19 mouse cellular contexts compared by ENCODE assay signal in the genomic region with DNA sequence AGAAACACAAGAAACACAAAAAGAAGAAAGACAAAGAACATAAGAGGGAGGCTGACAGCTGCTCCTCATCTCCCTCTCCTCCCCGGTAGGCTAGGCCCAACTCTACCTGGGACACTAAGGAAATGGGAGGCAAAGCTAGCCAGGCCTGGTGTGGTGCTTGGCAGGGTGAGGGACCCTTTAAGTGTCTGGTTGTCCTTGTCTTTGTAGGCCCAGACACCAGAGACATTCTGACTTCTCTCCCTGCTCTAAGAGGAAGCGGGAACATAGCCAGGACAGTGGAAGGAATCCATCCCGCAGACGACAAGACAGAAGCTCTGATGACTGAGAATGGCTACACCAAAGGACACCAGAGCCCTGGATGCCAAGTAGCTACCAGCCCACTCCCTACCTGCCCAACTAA. TPM values are rescaled to one million over a fixed set of nuclear protein-coding genes. Genes with fewer than 3 reads are reported as not detected.
DNase-seq lines count a peak whose midpoint lies in the region; ATAC-seq and TF ChIP-seq lines count a peak whose summit lies in the region.
"Had no signal": no experiment of that assay in that cellular context is flagged by ENCODE, and none has a peak within 500 bp of the region (broad histone marks: within the 10 kb centered on the region; RNA-seq: fewer than 3 reads in every experiment).

No protein-coding gene starts in this region.

- H3K79me2 ChIP-seq in myocyte (ENCODE audit: control insufficient read depth, insufficient read depth) = peaks cover 33% of the 10 kb centered on the region

- no peak overlapping the region for H3K27ac ChIP-seq in limb, embryonic 12.5 days
- H3K27ac ChIP-seq in limb, embryonic 10.5 days = no peak overlapping the region
- H3K27ac ChIP-seq in intestine, embryonic 14.5 days (ENCODE audit: low read depth) = 0 out of 2 replicates have a peak overlapping the region, but pooled peaks have one; percentile 19
- H3K27ac ChIP-seq: liver, embryonic 14.5 days had no signal

- H3K4me1 ChIP-seq in limb, embryonic 12.5 days (replicated peaks) = peaks cover 11% of the 10 kb centered on the region
- peaks cover 25% of the 10 kb centered on the region for H3K4me1 ChIP-seq in limb, embryonic 10.5 days
- H3K4me1 ChIP-seq in G1E (ENCODE audit: insufficient read depth, low read depth, low read length) = peaks cover 59% of the 10 kb centered on the region
- H3K4me1 ChIP-seq in intestine, embryonic 14.5 days (replicated peaks; ENCODE audit: control insufficient read depth, insufficient read depth, low read length) = peaks cover 10% of the 10 kb centered on the region; the same call in 1 of the 2 replicates

- no peak overlapping the region for H3K4me3 ChIP-seq in limb, embryonic 12.5 days (replicated peaks)
- no peak overlapping the region for H3K4me3 ChIP-seq in limb, embryonic 10.5 days
- peak overlapping the region; percentile 20; the same call in 1 of the 2 replicates for H3K4me3 ChIP-seq in G1E (ENCODE audit: low read depth, low read length)
- H3K4me3 ChIP-seq in intestine, embryonic 14.5 days (ENCODE audit: low read depth, low read length) = no peak overlapping the region
- H3K4me3 ChIP-seq in myocyte = no peak overlapping the region

- no peak for TF ChIP-seq CTCF in G1E (IDR thresholded peaks at IDR 0.05; ENCODE audit: low read depth, low read length)

- no peak for TF ChIP-seq POLR2A in myocyte (IDR thresholded peaks at IDR 0.05; ENCODE audit: insufficient read length, low read depth)

- no peaks in the 10 kb centered on the region for H3K9me3 ChIP-seq in limb, embryonic 12.5 days
- no peaks in the 10 kb centered on the region for H3K9me3 ChIP-seq in limb, embryonic 10.5 days (replicated peaks)
- no peaks in the 10 kb centered on the region for H3K9me3 ChIP-seq in G1E (replicated peaks)
- H3K9me3 ChIP-seq in intestine, embryonic 14.5 days (ENCODE audit: control insufficient read depth, low read length) = no peaks in the 10 kb centered on the region
- H3K9me3 ChIP-seq: forebrain, embryonic 10.5 days had no signal

- no peak for ATAC-seq in limb, embryonic 12.5 days (ENCODE audit: insufficient number of reproducible peaks, insufficient read depth, low FRiP score, low TSS enrichment, low read depth)
- no peak for ATAC-seq in G1E (ENCODE audit: extremely low read depth, insufficient number of reproducible peaks, low FRiP score, poor library complexity, severe bottlenecking)
- no peak for ATAC-seq in intestine, embryonic 14.5 days (replicated peaks; ENCODE audit: low FRiP score, low TSS enrichment, low read depth)

- H3K27me3 ChIP-seq in limb, embryonic 12.5 days = no peaks in the 10 kb centered on the region
- no peaks in the 10 kb centered on the region for H3K27me3 ChIP-seq in limb, embryonic 10.5 days (ENCODE audit: low read depth, poor library complexity, severe bottlenecking)
- no peaks in the 10 kb centered on the region for H3K27me3 ChIP-seq in G1E (ENCODE audit: insufficient read depth, low read length)
- no peaks in the 10 kb centered on the region for H3K27me3 ChIP-seq in intestine, embryonic 14.5 days (replicated peaks; ENCODE audit: control insufficient read depth, insufficient read depth, low read length)
- no peaks in the 10 kb centered on the region for H3K27me3 ChIP-seq in myocyte (ENCODE audit: control insufficient read depth, insufficient read depth, insufficient read length)
- H3K27me3 ChIP-seq: CH12.LX had no signal

- peaks cover 73% of the 10 kb centered on the region for H3K36me3 ChIP-seq in limb, embryonic 12.5 days
- peaks cover 85% of the 10 kb centered on the region for H3K36me3 ChIP-seq in limb, embryonic 10.5 days
- H3K36me3 ChIP-seq in G1E (replicated peaks) (peaks cover 79% of the 10 kb centered on the region), myocyte (ENCODE audit: control insufficient read depth, insufficient read depth) (peaks cover 30% of the 10 kb centered on the region)
- peaks cover 64% of the 10 kb centered on the region for H3K36me3 ChIP-seq in intestine, embryonic 14.5 days (ENCODE audit: control insufficient read depth, insufficient read depth, low read length)

- WGBS in limb, embryonic 12.5 days = 86% methylated on average over 4 of the region's 4 CpGs
- WGBS in limb, embryonic 10.5 days = 89% methylated on average over 4 of the region's 4 CpGs
- WGBS in intestine, embryonic 14.5 days = 89% methylated on average over 4 of the region's 4 CpGs

- DNase-seq in limb, embryonic 10.5 days (ENCODE audit: low spot score) = no peak
- DNase-seq in G1E (ENCODE audit: low spot score) = no peak
- DNase-seq in intestine, embryonic 14.5 days (ENCODE audit: low spot score) = no peak
- DNase-seq in lung, postnatal 10 days = no peak
- DNase-seq in urinary bladder, postnatal 10 days (ENCODE audit: low spot score) = no peak
- DNase-seq: heart, adult 18-20 months; heart, postnatal 36 days; kidney, adult 2 months; layer of hippocampus, postnatal 36 days; right cerebral cortex, adult 18-20 months; thymus, adult 18-20 months; thymus, postnatal 4 days had no signal

- H3K4me2 ChIP-seq in limb, embryonic 12.5 days = peak overlapping the region; percentile 90; the same call in 1 of the 2 replicates
- no peak overlapping the region for H3K4me2 ChIP-seq in intestine, embryonic 14.5 days (ENCODE audit: low read length)
- no peak overlapping the region for H3K4me2 ChIP-seq in myocyte (ENCODE audit: low read depth)

- H3ac ChIP-seq in myocyte (ENCODE audit: control insufficient read depth, insufficient read length) = no peak overlapping the region

- no peak overlapping the region for H3K9ac ChIP-seq in limb, embryonic 12.5 days (replicated peaks)
- no peak overlapping the region for H3K9ac ChIP-seq in intestine, embryonic 14.5 days (ENCODE audit: low read length)
- H3K9ac ChIP-seq: liver, embryonic 14.5 days had no signal

TF ChIP-seq in myocyte, 11 proteins besides CTCF, POLR2A, EP300 and RAD21:
- TF ChIP-seq MYOG (IDR thresholded peaks at IDR 0.05; ENCODE audit: control insufficient read depth in 1 of 3, insufficient read depth in 1 of 3, insufficient read length in 2 of 3, low read depth in 2 of 3) (no peak), REST (IDR thresholded peaks at IDR 0.05; ENCODE audit: insufficient read depth, insufficient read length) (no peak), SRF (IDR thresholded peaks at IDR 0.05; ENCODE audit: control insufficient read depth, insufficient read length, low read depth) (no peak), POLR2AphosphoS2 (IDR thresholded peaks at IDR 0.05; ENCODE audit: insufficient read length, low read depth) (peak; percentile 62)

RNA-seq across cellular contexts. Expression of a gene that starts 1.9 kb away (rescaled TPM):
- 34.8 and 36.9 TPM in 2 replicates for polyA plus RNA-seq in limb, embryonic 12.5 days (2016; fragmentation: Nextera tagmentation; extraction: Ambion mirVana)
- polyA plus RNA-seq in limb, embryonic 10.5 days (2016; fragmentation: Nextera tagmentation; extraction: Ambion mirVana) = 35.1 and 40.2 TPM in 2 replicates
- total RNA-seq in G1E (2014; fragmentation: Nextera tagmentation) (7.1 and 10.7 TPM in 2 replicates), G1E (2017) (6.1 and 9.0 TPM in 2 replicates)
- polyA plus RNA-seq in G1E (2012) (32.0 and 37.3 TPM in 2 replicates), myocyte (2012; fragmentation: generic; extraction: Trizol) (13.3 TPM)
- 29.9 and 33.5 TPM in 2 replicates for polyA plus RNA-seq in intestine, embryonic 14.5 days (2014; fragmentation: Nextera tagmentation; extraction: Ambion mirVana)

RNA-seq across cellular contexts. Expression of a gene that starts 7.7 kb away (rescaled TPM):
- polyA plus RNA-seq in limb, embryonic 12.5 days (2016; fragmentation: Nextera tagmentation; extraction: Ambion mirVana) = 93.9 and 94.7 TPM in 2 replicates
- polyA plus RNA-seq in limb, embryonic 10.5 days (2016; fragmentation: Nextera tagmentation; extraction: Ambion mirVana) = 123 and 131 TPM in 2 replicates
- total RNA-seq in G1E (2014; fragmentation: Nextera tagmentation) = 15.1 and 23.4 TPM in 2 replicates
- 38.7 and 40.8 TPM in 2 replicates for total RNA-seq in G1E (2017)
- polyA plus RNA-seq in G1E (2012) = 29.5 and 34.8 TPM in 2 replicates
- 107 and 117 TPM in 2 replicates for polyA plus RNA-seq in intestine, embryonic 14.5 days (2014; fragmentation: Nextera tagmentation; extraction: Ambion mirVana)
- polyA plus RNA-seq in myocyte (2012; fragmentation: generic; extraction: Trizol) = 36.0 TPM

RNA-seq across cellular contexts. Expression of a gene that starts 18.0 kb away (rescaled TPM):
- 121 and 130 TPM in 2 replicates for polyA plus RNA-seq in limb, embryonic 12.5 days (2016; fragmentation: Nextera tagmentation; extraction: Ambion mirVana)
- polyA plus RNA-seq in limb, embryonic 10.5 days (2016; fragmentation: Nextera tagmentation; extraction: Ambion mirVana) = 145 and 155 TPM in 2 replicates
- total RNA-seq in G1E (2014; fragmentation: Nextera tagmentation) (16.8 and 19.1 TPM in 2 replicates), G1E (2017) (37.5 and 38.2 TPM in 2 replicates)
- polyA plus RNA-seq in G1E (2012) (35.2 and 40.2 TPM in 2 replicates), myocyte (2012; fragmentation: generic; extraction: Trizol) (63.5 TPM)
- 142 and 143 TPM in 2 replicates for polyA plus RNA-seq in intestine, embryonic 14.5 days (2014; fragmentation: Nextera tagmentation; extraction: Ambion mirVana)

RNA-seq across cellular contexts. Expression of a gene that starts 18.1 kb away (rescaled TPM):
- polyA plus RNA-seq in limb, embryonic 12.5 days (2016; fragmentation: Nextera tagmentation; extraction: Ambion mirVana) = 602 and 603 TPM in 2 replicates
- polyA plus RNA-seq in limb, embryonic 10.5 days (2016; fragmentation: Nextera tagmentation; extraction: Ambion mirVana) = 648 and 692 TPM in 2 replicates
- total RNA-seq in G1E (2014; fragmentation: Nextera tagmentation) = 216 and 232 TPM in 2 replicates
- total RNA-seq in G1E (2017) = 308 and 319 TPM in 2 replicates
- polyA plus RNA-seq in G1E (2012) = 159 and 175 TPM in 2 replicates
- 618 and 641 TPM in 2 replicates for polyA plus RNA-seq in intestine, embryonic 14.5 days (2014; fragmentation: Nextera tagmentation; extraction: Ambion mirVana)
- 500 TPM for polyA plus RNA-seq in myocyte (2012; fragmentation: generic; extraction: Trizol)

RNA-seq across cellular contexts. Expression of a gene that starts 27.0 kb away (rescaled TPM):
- 0.65 and 1.2 TPM in 2 replicates for polyA plus RNA-seq in limb, embryonic 12.5 days (2016; fragmentation: Nextera tagmentation; extraction: Ambion mirVana)
- polyA plus RNA-seq in limb, embryonic 10.5 days (2016; fragmentation: Nextera tagmentation; extraction: Ambion mirVana) = 0.23 TPM in 1 of 2 replicates, not detected in the other
- total RNA-seq in G1E (2014; fragmentation: Nextera tagmentation) = not detected in 2 replicates
- not detected in 2 replicates for total RNA-seq in G1E (2017)
- not detected in 2 replicates for polyA plus RNA-seq in G1E (2012)
- 0.42 and 0.55 TPM in 2 replicates for polyA plus RNA-seq in intestine, embryonic 14.5 days (2014; fragmentation: Nextera tagmentation; extraction: Ambion mirVana)
- 0.04 TPM for polyA plus RNA-seq in myocyte (2012; fragmentation: generic; extraction: Trizol)
- total RNA-seq: megakaryocyte progenitor cell, adult 5-6 weeks had no signal
- polyA plus RNA-seq: forebrain, embryonic 10.5 days; neural tube, embryonic 11.5 days had no signal
